Mouse (Mus musculus) heart, postnatal 10 days (tissue): ENCODE data around the gene Man1a2. TPM values are rescaled to one million over a fixed set of nuclear protein-coding genes. Genes with fewer than 3 reads are reported as not detected.

Source experiments
- DNase-seq, 2 experiments: peaks; one replicate each; pipeline ENCODE4 v3.0.0; 2021
- intact Hi-C: fragments of 180-260 bp; cut with DNase I; formaldehyde crosslinking; loops from one replicate; pipeline ENCODE4 v1.15.1; 2025
- total RNA-seq, 2 experiments: library from RNA; stranded (reverse); gene quantifications; 2 replicates each; pipeline ENCODE4 v1.2.3; 2021

Gene Man1a2
- total RNA-seq, 2 experiments from 2014 or later: 61.4 to 68.7 TPM

DNA sequence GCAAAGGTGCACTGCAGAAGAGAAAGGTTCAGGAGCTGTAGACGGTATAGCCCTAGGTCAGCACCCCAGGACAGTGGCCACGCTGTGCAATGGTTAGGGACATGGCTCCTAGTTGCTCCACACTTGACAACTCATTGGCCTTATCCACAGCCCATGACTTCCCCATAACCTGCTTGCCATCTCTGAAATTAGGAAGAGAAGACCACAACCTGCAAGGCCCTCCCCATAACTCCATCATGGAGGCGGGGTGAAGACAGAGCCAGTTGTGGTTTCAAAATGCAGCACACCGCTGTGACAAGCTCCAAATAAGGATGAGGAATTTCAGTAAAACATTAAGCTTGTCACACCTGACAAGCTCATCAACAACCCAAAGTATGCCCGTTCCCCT, 169.6 kb downstream of the Man1a2 start:
- DNase-seq: no peak

DNA sequence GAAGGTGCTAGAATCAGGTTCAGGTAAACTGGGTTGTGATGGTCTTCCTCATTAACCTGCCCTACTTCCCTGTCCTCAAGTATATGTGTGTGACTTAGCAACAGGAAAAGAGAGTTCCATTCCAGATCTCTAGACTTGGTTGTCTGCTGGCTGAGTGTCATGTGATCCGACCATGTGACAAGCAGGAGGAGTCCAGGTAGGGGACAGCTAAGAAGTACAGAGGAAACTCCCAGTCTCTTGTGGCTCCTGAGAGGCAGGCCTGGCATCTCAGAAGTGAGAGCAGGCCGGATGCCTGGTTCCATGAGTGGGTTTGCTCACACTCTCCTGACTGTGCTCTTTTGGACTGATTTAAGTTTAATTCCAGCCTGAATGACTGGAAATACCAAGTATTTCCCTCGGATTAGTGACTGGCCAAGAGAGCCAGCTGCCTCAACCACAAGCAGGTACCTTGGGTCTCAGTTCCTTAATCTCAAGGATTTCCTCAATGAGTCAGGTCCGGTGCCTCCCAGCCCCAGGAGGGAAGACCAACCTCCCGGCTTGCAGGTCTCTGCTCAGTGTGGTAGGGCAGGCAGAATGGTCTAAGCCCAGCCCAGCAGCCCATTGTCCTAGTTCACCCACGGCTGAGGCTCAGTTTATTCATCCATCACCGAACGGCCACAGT, 170.1 kb downstream of the Man1a2 start:
- intact Hi-C loops: no loop called here
- no peak for DNase-seq

More for the DNA sequence above, 169.6 kb downstream of the Man1a2 start:
- intact Hi-C loops: no loop called here

Other genes with a start within 250 kb of the Man1a2 start
- 10 to 100 TPM; 20.8 to 44.2 TPM for gene Tent5c, start 196.2 kb downstream of the Man1a2 start, total RNA-seq
- gene Vtcn1, start 140.0 kb upstream of the Man1a2 start, total RNA-seq: under 1 TPM; 0.24 to 0.79 TPM
- gene Trim45, start 236.7 kb upstream of the Man1a2 start, total RNA-seq: 10 to 100 TPM; 10.7 to 11.1 TPM